Mouse (Mus musculus) testis, adult 2 months (tissue): ENCODE results near the gene Btaf1.

ENCODE experiments used
- CTCF ChIP-seq: fragments of 200-500 bp; IDR thresholded peaks from 2 replicates; pipeline ENCODE4 v1.5.1; 2012; ENCODE audit warnings: low read depth, mild to moderate bottlenecking, inconsistent platforms, low read length, moderate library complexity; ENCODE audit not compliant: control insufficient read depth, insufficient read depth, insufficient replicate concordance
- POLR2A ChIP-seq: fragments of 200-500 bp; IDR thresholded peaks from 2 replicates; pipeline ENCODE4 v1.6.1; 2012; ENCODE audit warnings: low read depth, mild to moderate bottlenecking, inconsistent platforms, low read length, moderate library complexity; ENCODE audit not compliant: control insufficient read depth

DNA sequence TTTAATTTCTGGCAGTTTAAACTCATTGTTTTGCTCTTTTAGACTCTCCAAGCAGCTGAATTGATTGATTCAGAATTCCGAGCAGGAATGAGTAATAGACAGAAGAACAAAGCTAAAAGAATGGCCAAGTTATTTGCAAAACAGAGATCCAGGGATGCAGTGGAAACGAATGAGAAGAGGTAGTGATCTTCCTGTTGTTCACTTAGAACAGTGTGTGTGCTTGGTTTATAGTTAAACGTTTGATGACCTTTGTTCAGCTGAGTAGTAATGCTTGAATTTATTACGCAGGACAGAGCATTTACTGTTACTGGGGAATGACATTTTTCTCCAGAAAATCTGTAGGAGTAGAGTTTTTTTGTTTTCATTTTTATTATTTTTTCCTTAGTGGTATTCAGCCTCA, 32.5 kb downstream of the Btaf1 start:
- TF ChIP-seq CTCF (no peak), POLR2A (no peak)
